Mouse (Mus musculus): ENCODE results near the gene Bloc1s1. TPM values are rescaled to one million over a fixed set of nuclear protein-coding genes. Genes with fewer than 3 reads are reported as not detected.

Gene Bloc1s1
- polyA plus RNA-seq, 1 experiment, result 238 TPM

- TF ChIP-seq SRF (IDR thresholded peaks at IDR 0.05; ENCODE audit: control insufficient read depth, insufficient read length, low read depth) (peak; percentile 29), MYOG (IDR thresholded peaks at IDR 0.05; ENCODE audit: control insufficient read depth in 1 of 3, insufficient read depth in 1 of 3, insufficient read length in 2 of 3, low read depth in 2 of 3) (peak; percentile 79 to 97 (median 82)), CEBPB (IDR thresholded peaks at IDR 0.05; ENCODE audit: insufficient read depth, poor library complexity, severe bottlenecking) (no peak), E2F4 (IDR thresholded peaks at IDR 0.05; ENCODE audit: insufficient read depth) (no peak), POLR2AphosphoS2 (IDR thresholded peaks at IDR 0.05; ENCODE audit: insufficient read length, low read depth) (peak; percentile 65), TCF12 (IDR thresholded peaks at IDR 0.05; ENCODE audit: insufficient read depth, poor library complexity, severe bottlenecking) (peak; percentile 82), REST (IDR thresholded peaks at IDR 0.05; ENCODE audit: insufficient read depth, insufficient read length) (no peak), TCF3 (IDR thresholded peaks at IDR 0.05; ENCODE audit: insufficient read length, low read depth) (peak; percentile 71), POLR2A (IDR thresholded peaks at IDR 0.05; ENCODE audit: insufficient read length, low read depth) (peak; percentile 43), MAX (IDR thresholded peaks at IDR 0.05; ENCODE audit: low read depth) (no peak), MYOD1 (IDR thresholded peaks at IDR 0.05; ENCODE audit: control insufficient read depth in 1 of 3, insufficient read length in 2 of 3, low read depth in 2 of 3) (peak; percentile 98 to 100 (median 100)), USF1 (IDR thresholded peaks at IDR 0.05; ENCODE audit: low read depth) (no peak)
- peak overlapping the region; percentile 98 for H3K4me2 ChIP-seq (ENCODE audit: low read depth)
- H3K4me3 ChIP-seq, result peak overlapping the region; percentile 91
- no peaks in the 10 kb centered on the region for H3K27me3 ChIP-seq (ENCODE audit: control insufficient read depth, insufficient read depth, insufficient read length)
- peaks cover 29% of the 10 kb centered on the region for H3K36me3 ChIP-seq (ENCODE audit: control insufficient read depth, insufficient read depth)
- H3ac ChIP-seq (ENCODE audit: control insufficient read depth, insufficient read length), result no peak overlapping the region
- H3K79me2 ChIP-seq (ENCODE audit: control insufficient read depth, insufficient read depth), result peaks cover 83% of the 10 kb centered on the region
Measured at GRCm38 (mm10) chr10:128937756-128938390, 14.0 kb upstream of the Bloc1s1 start.

GRCm38 (mm10) chr10:128935826-128936440 is 12.1 kb upstream of the Bloc1s1 start:
- H3K4me2 ChIP-seq (ENCODE audit: low read depth), result peak overlapping the region; percentile 98
- H3K36me3 ChIP-seq (ENCODE audit: control insufficient read depth, insufficient read depth), result peaks cover 14% of the 10 kb centered on the region
- peak overlapping the region; percentile 47 for H3ac ChIP-seq (ENCODE audit: control insufficient read depth, insufficient read length)
- H3K27me3 ChIP-seq (ENCODE audit: control insufficient read depth, insufficient read depth, insufficient read length), result no peaks in the 10 kb centered on the region
- peaks cover 82% of the 10 kb centered on the region for H3K79me2 ChIP-seq (ENCODE audit: control insufficient read depth, insufficient read depth)
- H3K4me3 ChIP-seq, result peak overlapping the region; percentile 91
- TF ChIP-seq POLR2AphosphoS2 (IDR thresholded peaks at IDR 0.05; ENCODE audit: insufficient read length, low read depth) (peak; percentile 64), MAX (IDR thresholded peaks at IDR 0.05; ENCODE audit: low read depth) (no peak), E2F4 (IDR thresholded peaks at IDR 0.05; ENCODE audit: insufficient read depth) (no peak), REST (IDR thresholded peaks at IDR 0.05; ENCODE audit: insufficient read depth, insufficient read length) (no peak), USF1 (IDR thresholded peaks at IDR 0.05; ENCODE audit: low read depth) (no peak), MYOD1 (IDR thresholded peaks at IDR 0.05; ENCODE audit: control insufficient read depth in 1 of 3, insufficient read length in 2 of 3, low read depth in 2 of 3) (no peak), TCF3 (IDR thresholded peaks at IDR 0.05; ENCODE audit: insufficient read length, low read depth) (no peak), POLR2A (IDR thresholded peaks at IDR 0.05; ENCODE audit: insufficient read length, low read depth) (peak; percentile 50)

GRCm38 (mm10) chr10:128934997-128935787 is 11.4 kb upstream of the Bloc1s1 start:
- H3ac ChIP-seq (ENCODE audit: control insufficient read depth, insufficient read length), result peak overlapping the region; percentile 47
- no peak for TF ChIP-seq USF1 (IDR thresholded peaks at IDR 0.05; ENCODE audit: low read depth)
- TF ChIP-seq SRF (IDR thresholded peaks at IDR 0.05; ENCODE audit: control insufficient read depth, insufficient read length, low read depth), result no peak
- TF ChIP-seq MYOD1 (IDR thresholded peaks at IDR 0.05; ENCODE audit: control insufficient read depth in 1 of 3, insufficient read length in 2 of 3, low read depth in 2 of 3), result no peak
- no peak for TF ChIP-seq REST (IDR thresholded peaks at IDR 0.05; ENCODE audit: insufficient read depth, insufficient read length)
- peaks cover 7% of the 10 kb centered on the region for H3K36me3 ChIP-seq (ENCODE audit: control insufficient read depth, insufficient read depth)
- no peaks in the 10 kb centered on the region for H3K27me3 ChIP-seq (ENCODE audit: control insufficient read depth, insufficient read depth, insufficient read length)
- H3K4me2 ChIP-seq (ENCODE audit: low read depth), result peak overlapping the region; percentile 98
- H3K79me2 ChIP-seq (ENCODE audit: control insufficient read depth, insufficient read depth), result peaks cover 74% of the 10 kb centered on the region
- H3K4me3 ChIP-seq, result peak overlapping the region; percentile 91

- no peaks in the 10 kb centered on the region for H3K27me3 ChIP-seq (ENCODE audit: control insufficient read depth, insufficient read depth, insufficient read length)
Measured at GRCm38 (mm10) chr10:128933976-128934721, 10.3 kb upstream of the Bloc1s1 start.

More at GRCm38 (mm10) chr10:128933976-128934721, 10.3 kb upstream of the Bloc1s1 start:
- peak overlapping the region; percentile 47 for H3ac ChIP-seq (ENCODE audit: control insufficient read depth, insufficient read length)
- H3K4me3 ChIP-seq, result peak overlapping the region; percentile 91
- H3K36me3 ChIP-seq (ENCODE audit: control insufficient read depth, insufficient read depth), result no peaks in the 10 kb centered on the region
- no peak for TF ChIP-seq TCF3 (IDR thresholded peaks at IDR 0.05; ENCODE audit: insufficient read length, low read depth)
- TF ChIP-seq TCF12 (IDR thresholded peaks at IDR 0.05; ENCODE audit: insufficient read depth, poor library complexity, severe bottlenecking), result no peak
- no peak for TF ChIP-seq MYOD1 (IDR thresholded peaks at IDR 0.05; ENCODE audit: control insufficient read depth in 1 of 3, insufficient read length in 2 of 3, low read depth in 2 of 3)
- TF ChIP-seq POLR2AphosphoS2 (IDR thresholded peaks at IDR 0.05; ENCODE audit: insufficient read length, low read depth), result peak; percentile 18
- peak; percentile 10 for TF ChIP-seq POLR2A (IDR thresholded peaks at IDR 0.05; ENCODE audit: insufficient read length, low read depth)
- no peak for TF ChIP-seq USF1 (IDR thresholded peaks at IDR 0.05; ENCODE audit: low read depth)
- TF ChIP-seq REST (IDR thresholded peaks at IDR 0.05; ENCODE audit: insufficient read depth, insufficient read length), result no peak
- TF ChIP-seq CEBPB (IDR thresholded peaks at IDR 0.05; ENCODE audit: insufficient read depth, poor library complexity, severe bottlenecking), result no peak
- TF ChIP-seq SRF (IDR thresholded peaks at IDR 0.05; ENCODE audit: control insufficient read depth, insufficient read length, low read depth), result no peak
- H3K79me2 ChIP-seq (ENCODE audit: control insufficient read depth, insufficient read depth), result peaks cover 64% of the 10 kb centered on the region
- H3K4me2 ChIP-seq (ENCODE audit: low read depth), result peak overlapping the region; percentile 98
